Mouse (Mus musculus) inflammation-experienced regulatory T-cells (primary cell): ENCODE measurements around the gene Mmp28. TPM values are rescaled to one million over a fixed set of nuclear protein-coding genes. Genes with fewer than 3 reads are reported as not detected.

Experiments used
- polyA plus RNA-seq, 2 experiments: library from polyadenylated mRNA; unstranded; fragments of 100-300 nt; shearing (Covaris generic); gene quantifications; one replicate each; pipeline ENCODE4 v1.2.1; 2017

Mmp28 gene
- polyA plus RNA-seq, result under 1 TPM in 1 of 2 experiments, not detected in 1; 0.61 TPM

GRCm38 (mm10) chr11:83462711-83463244, at the start of gene Mmp28:
Gene Mmp28 (minus strand): TSS chr11:83463071.

GRCm38 (mm10) chr11:83472324-83473234, 9.7 kb upstream of the Mmp28 start, which contains the start of gene Taf15:
Gene Taf15 (plus strand): TSS chr11:83473086.

GRCm38 (mm10) chr11:83437377-83437776, 25.5 kb downstream of the Mmp28 start, which contains the start of gene 1700020L24Rik:
Gene 1700020L24Rik (plus strand): TSS chr11:83437677.

GRCm38 (mm10) chr11:83429355-83429754, 33.5 kb downstream of the Mmp28 start, which contains the start of gene Gas2l2:
Gene Gas2l2 (minus strand): TSS chr11:83429455.

GRCm38 (mm10) chr11:83409087-83409754, 53.6 kb downstream of the Mmp28 start, which contains the start of gene Rasl10b:
Gene Rasl10b (plus strand): TSS chr11:83409137.

Other genes with a start within 250 kb of the Mmp28 start
- gene Slfn14, start 176.3 kb downstream of the Mmp28 start, polyA plus RNA-seq, result under 1 TPM in 1 of 2 experiments, not detected in 1; 0.08 TPM
- gene Ap2b1, start 164.0 kb downstream of the Mmp28 start, polyA plus RNA-seq, result 10 to 100 TPM; 41.1 to 56.0 TPM
- gene Pex12, start 160.5 kb downstream of the Mmp28 start, polyA plus RNA-seq, result 10 to 100 TPM; 12.5 to 14.8 TPM
- not detected for gene Rasl10b, start 53.9 kb downstream of the Mmp28 start, polyA plus RNA-seq
- gene Gas2l2, start 33.6 kb downstream of the Mmp28 start, polyA plus RNA-seq, result not detected
- 1 to 10 TPM; 1.8 to 2.0 TPM for gene 1700020L24Rik, start 25.4 kb downstream of the Mmp28 start, polyA plus RNA-seq
- gene Taf15, start 10.0 kb upstream of the Mmp28 start, polyA plus RNA-seq, result 10 to 100 TPM; 14.8 to 14.9 TPM
- gene Heatr9, start 59.1 kb upstream of the Mmp28 start, polyA plus RNA-seq, result under 1 TPM; 0.30 to 0.59 TPM
- gene Ccl5, start 67.4 kb upstream of the Mmp28 start, polyA plus RNA-seq, result 100 to 1,000 TPM in 1 of 2 experiments, 10 to 100 TPM in 1; 84.4 to 119 TPM
- gene Ccl9, start 115.6 kb upstream of the Mmp28 start, polyA plus RNA-seq, result not detected
- under 1 TPM in 1 of 2 experiments, not detected in 1; 0.83 TPM for gene Ccl6, start 130.0 kb upstream of the Mmp28 start, polyA plus RNA-seq
- gene Rpl9-ps1, start 182.6 kb upstream of the Mmp28 start, polyA plus RNA-seq, result under 1 TPM in 1 of 2 experiments, not detected in 1; 0.52 TPM
- under 1 TPM in 1 of 2 experiments, not detected in 1; 0.49 TPM for gene Ccl3, start 186.3 kb upstream of the Mmp28 start, polyA plus RNA-seq
- 1 to 10 TPM in 1 of 2 experiments, not detected in 1; 6.8 TPM for gene Ccl4, start 199.5 kb upstream of the Mmp28 start, polyA plus RNA-seq
- gene Wfdc17, start 240.9 kb upstream of the Mmp28 start, polyA plus RNA-seq, result 1 to 10 TPM in 1 of 2 experiments, under 1 TPM in 1; 0.31 to 3.2 TPM
- gene Wfdc18, start 245.9 kb upstream of the Mmp28 start, polyA plus RNA-seq, result 1 to 10 TPM in 1 of 2 experiments, not detected in 1; 1.1 TPM